10 mouse cellular contexts compared by ENCODE assay signal in the genomic region with DNA sequence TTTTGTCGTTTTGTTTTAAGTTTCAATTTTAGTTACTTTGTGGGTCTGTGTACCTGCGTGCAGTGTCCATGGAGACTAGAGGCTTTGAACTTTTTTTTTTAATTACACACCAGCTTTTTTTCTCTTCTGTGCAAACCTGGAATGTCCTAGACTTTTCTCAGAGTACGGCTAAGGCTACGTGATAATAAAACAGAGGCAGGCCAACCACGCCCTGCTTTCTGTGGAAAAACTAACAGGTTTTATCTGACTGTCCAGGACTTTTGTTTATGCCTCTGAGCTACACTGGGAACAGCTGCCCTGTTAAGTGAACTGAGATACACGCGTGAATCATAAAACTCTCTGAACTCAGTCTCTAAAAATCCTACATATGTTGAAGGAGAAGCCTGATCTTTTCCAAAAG. TPM values are rescaled to one million over a fixed set of nuclear protein-coding genes. Genes with fewer than 3 reads are reported as not detected.
A peak's percentile ranks its signal among the peaks of the same experiment; 100 is the strongest.
DNase-seq lines count a peak whose midpoint lies in the region; ATAC-seq and TF ChIP-seq lines count a peak whose summit lies in the region.
"Had no signal": no experiment of that assay in that cellular context is flagged by ENCODE, and none has a peak within 500 bp of the region (broad histone marks: within the 10 kb centered on the region; RNA-seq: fewer than 3 reads in every experiment).

No protein-coding gene starts in this region.

- H3K4me1 ChIP-seq in heart, embryonic 10.5 days, result peaks cover 11% of the 10 kb centered on the region
- no peaks in the 10 kb centered on the region for H3K4me1 ChIP-seq in lung, postnatal 0 days (ENCODE audit: insufficient read depth, low read depth, low read length)
- peaks cover 7% of the 10 kb centered on the region; the same call in 1 of the 2 replicates for H3K4me1 ChIP-seq in intestine, postnatal 0 days (replicated peaks; ENCODE audit: control insufficient read depth, insufficient read depth, low read length)
- peaks cover 8% of the 10 kb centered on the region for H3K4me1 ChIP-seq in stomach, embryonic 16.5 days (ENCODE audit: control insufficient read depth, insufficient read depth, low read length)
- H3K4me1 ChIP-seq in kidney, embryonic 14.5 days (ENCODE audit: control insufficient read depth, insufficient read depth, low read length), result peaks cover 7% of the 10 kb centered on the region

- WGBS in heart, embryonic 10.5 days, result 57% methylated on average over 7 of the region's 7 CpGs
- WGBS in lung, postnatal 0 days, result 44% methylated on average over 7 of the region's 7 CpGs
- WGBS in intestine, postnatal 0 days, result 21% methylated on average over 7 of the region's 7 CpGs
- 42% methylated on average over 7 of the region's 7 CpGs for WGBS in stomach, embryonic 16.5 days
- WGBS in kidney, embryonic 14.5 days, result 68% methylated on average over 7 of the region's 7 CpGs

- H3K27ac ChIP-seq in heart, embryonic 10.5 days, result 0 out of 2 replicates have a peak overlapping the region, but pooled peaks have one; percentile 89
- peak overlapping the region; percentile 22; the same call in 1 of the 2 replicates for H3K27ac ChIP-seq in lung, postnatal 0 days (ENCODE audit: low read length)
- peak overlapping the region; percentile 96; the same call in 1 of the 2 replicates for H3K27ac ChIP-seq in intestine, postnatal 0 days (ENCODE audit: low read depth, low read length)
- H3K27ac ChIP-seq in stomach, embryonic 16.5 days (ENCODE audit: low read length), result peak overlapping the region; percentile 91
- H3K27ac ChIP-seq in kidney, embryonic 14.5 days (ENCODE audit: low read depth, low read length), result no peak overlapping the region
- H3K27ac ChIP-seq: embryonic facial prominence, embryonic 12.5 days had no signal

- H3K4me3 ChIP-seq in heart, embryonic 10.5 days, result no peak overlapping the region
- no peak overlapping the region for H3K4me3 ChIP-seq in lung, postnatal 0 days (ENCODE audit: low read depth, low read length)
- H3K4me3 ChIP-seq in intestine, postnatal 0 days (ENCODE audit: low read depth, low read length), result peak overlapping the region; percentile 74
- H3K4me3 ChIP-seq in stomach, embryonic 16.5 days (replicated peaks; ENCODE audit: low read length), result no peak overlapping the region; the same call in 1 of the 2 replicates
- H3K4me3 ChIP-seq in kidney, embryonic 14.5 days (ENCODE audit: low read length), result no peak overlapping the region

- TF ChIP-seq CTCF in lung, postnatal 0 days (IDR thresholded peaks at IDR 0.05), result no peak
- no peak for TF ChIP-seq CTCF in intestine, postnatal 0 days (IDR thresholded peaks at IDR 0.05; ENCODE audit: low read depth)

- H3K36me3 ChIP-seq in heart, embryonic 10.5 days, result no peaks in the 10 kb centered on the region
- no peaks in the 10 kb centered on the region for H3K36me3 ChIP-seq in lung, postnatal 0 days (ENCODE audit: insufficient read depth, low read length)
- no peaks in the 10 kb centered on the region for H3K36me3 ChIP-seq in intestine, postnatal 0 days (ENCODE audit: control insufficient read depth, insufficient read depth)
- H3K36me3 ChIP-seq in stomach, embryonic 16.5 days (ENCODE audit: control insufficient read depth, insufficient read depth, low read length), result no peaks in the 10 kb centered on the region
- no peaks in the 10 kb centered on the region for H3K36me3 ChIP-seq in kidney, embryonic 14.5 days (ENCODE audit: control insufficient read depth, insufficient read depth, low read length)
- H3K36me3 ChIP-seq: embryonic facial prominence, embryonic 12.5 days; forebrain, embryonic 12.5 days had no signal

- TF ChIP-seq EP300 in lung, postnatal 0 days (IDR thresholded peaks at IDR 0.05), result 0 out of 2 replicates have a peak, but pooled peaks have one; percentile 2

- no peak for ATAC-seq in lung, postnatal 0 days
- no peak for ATAC-seq in intestine, postnatal 0 days
- no peak for ATAC-seq in stomach, embryonic 16.5 days (ENCODE audit: insufficient read depth, low FRiP score)
- ATAC-seq in kidney, embryonic 14.5 days (ENCODE audit: low FRiP score, low TSS enrichment), result no peak

- H3K9me3 ChIP-seq in heart, embryonic 10.5 days, result no peaks in the 10 kb centered on the region
- H3K9me3 ChIP-seq in lung, postnatal 0 days (ENCODE audit: low read length), result no peaks in the 10 kb centered on the region
- no peaks in the 10 kb centered on the region for H3K9me3 ChIP-seq in intestine, postnatal 0 days (ENCODE audit: control insufficient read depth)
- no peaks in the 10 kb centered on the region for H3K9me3 ChIP-seq in stomach, embryonic 16.5 days (replicated peaks; ENCODE audit: control insufficient read depth, low read length)
- no peaks in the 10 kb centered on the region for H3K9me3 ChIP-seq in kidney, embryonic 14.5 days (ENCODE audit: control insufficient read depth, low read length)
- H3K9me3 ChIP-seq: embryonic facial prominence, embryonic 12.5 days; forebrain, embryonic 12.5 days had no signal

- H3K4me2 ChIP-seq in lung, postnatal 0 days (replicated peaks; ENCODE audit: low read depth, low read length), result peak overlapping the region; percentile 89
- H3K4me2 ChIP-seq in intestine, postnatal 0 days (replicated peaks; ENCODE audit: low read depth), result peak overlapping the region; percentile 92
- peak overlapping the region; percentile 88 for H3K4me2 ChIP-seq in stomach, embryonic 16.5 days (ENCODE audit: low read depth, low read length)
- H3K4me2 ChIP-seq in kidney, embryonic 14.5 days (replicated peaks; ENCODE audit: low read depth, low read length), result no peak overlapping the region

- intact Hi-C loops in heart, postnatal 25 days (cut with DNase I), result loop anchor here (5.0 kb wide), 1 partner anchor 102 kb away; no protein-coding TSS in a partner anchor

- DNase-seq in heart, embryonic 10.5 days (ENCODE audit: low spot score), result no peak
- DNase-seq in heart, postnatal 25 days (ENCODE audit: low spot score), result no peak
- DNase-seq in lung, postnatal 0 days (ENCODE audit: low spot score), result no peak
- no peak for DNase-seq in lung, postnatal 36 days
- no peak for DNase-seq in retina, embryonic 14.5 days (ENCODE audit: low spot score)

- peaks cover 16% of the 10 kb centered on the region; the same call in 1 of the 2 replicates for H3K27me3 ChIP-seq in heart, embryonic 10.5 days (ENCODE audit: insufficient read depth, poor library complexity, severe bottlenecking)
- H3K27me3 ChIP-seq in lung, postnatal 0 days (replicated peaks; ENCODE audit: insufficient read depth, low read length), result no peaks in the 10 kb centered on the region
- H3K27me3 ChIP-seq in intestine, postnatal 0 days (replicated peaks; ENCODE audit: control insufficient read depth, insufficient read depth, low read length), result no peaks in the 10 kb centered on the region
- H3K27me3 ChIP-seq in stomach, embryonic 16.5 days (ENCODE audit: control insufficient read depth, insufficient read depth, low read length), result no peaks in the 10 kb centered on the region
- no peaks in the 10 kb centered on the region for H3K27me3 ChIP-seq in kidney, embryonic 14.5 days (ENCODE audit: control insufficient read depth, insufficient read depth, low read length)

- no peak overlapping the region for H3K9ac ChIP-seq in lung, postnatal 0 days (replicated peaks; ENCODE audit: low read depth)
- no peak overlapping the region for H3K9ac ChIP-seq in intestine, postnatal 0 days (ENCODE audit: low read depth, low read length)
- no peak overlapping the region for H3K9ac ChIP-seq in stomach, embryonic 16.5 days (ENCODE audit: low read length)
- no peak overlapping the region for H3K9ac ChIP-seq in kidney, embryonic 14.5 days (ENCODE audit: low read depth, low read length)

RNA-seq across cellular contexts. Expression of a gene that starts 1.5 kb away (rescaled TPM):
- polyA plus RNA-seq in heart, embryonic 10.5 days (2016; fragmentation: Nextera tagmentation; extraction: Ambion mirVana), result 5.4 and 6.6 TPM in 2 replicates
- total RNA-seq in heart, postnatal 25 days (2021), result 10 to 100 TPM; 28.7 to 34.2 TPM
- polyA plus RNA-seq in lung, postnatal 0 days (2015; fragmentation: Nextera tagmentation; extraction: Ambion mirVana), result 19.8 and 22.4 TPM in 2 replicates
- polyA plus RNA-seq in intestine, postnatal 0 days (2015; fragmentation: Nextera tagmentation; extraction: Ambion mirVana), result 6.2 and 7.3 TPM in 2 replicates
- polyA plus RNA-seq in stomach, embryonic 16.5 days (2015; fragmentation: Nextera tagmentation; extraction: Ambion mirVana), result 15.7 and 18.4 TPM in 2 replicates
- 8.3 and 14.3 TPM in 2 replicates for polyA plus RNA-seq in kidney, embryonic 14.5 days (2014; fragmentation: Nextera tagmentation; extraction: Ambion mirVana)
